Mouse (Mus musculus): ENCODE data around the gene Arid1a. TPM values are rescaled to one million over a fixed set of nuclear protein-coding genes. Genes with fewer than 3 reads are reported as not detected.

Arid1a gene
- polyA plus RNA-seq, 1 experiment, result 2.3 TPM

GRCm38 (mm10) chr4:133711307-133712076 is 45.1 kb downstream of the Arid1a start:
- H3K27me3 ChIP-seq (ENCODE audit: control insufficient read depth), result no peaks in the 10 kb centered on the region
- H3K9me3 ChIP-seq (ENCODE audit: control insufficient read depth, low read length), result no peaks in the 10 kb centered on the region
- TF ChIP-seq GATA1 (IDR thresholded peaks at IDR 0.05; ENCODE audit: low read length) (no peak), TAL1 (IDR thresholded peaks at IDR 0.05; ENCODE audit: low read length) (no peak)
- peaks cover 98% of the 10 kb centered on the region for H3K36me3 ChIP-seq (ENCODE audit: control insufficient read depth)
- H3K4me3 ChIP-seq (replicated peaks), result no peak overlapping the region
- peaks cover 19% of the 10 kb centered on the region for H3K4me1 ChIP-seq (ENCODE audit: control insufficient read depth)

GRCm38 (mm10) chr4:133709395-133709794 is 47.2 kb downstream of the Arid1a start:
- H3K36me3 ChIP-seq (ENCODE audit: control insufficient read depth), result peaks cover 96% of the 10 kb centered on the region
- H3K4me1 ChIP-seq (ENCODE audit: control insufficient read depth), result peaks cover 38% of the 10 kb centered on the region
- H3K4me3 ChIP-seq (replicated peaks), result no peak overlapping the region
- no peaks in the 10 kb centered on the region for H3K9me3 ChIP-seq (ENCODE audit: control insufficient read depth, low read length)
- no peaks in the 10 kb centered on the region for H3K27me3 ChIP-seq (ENCODE audit: control insufficient read depth)
- TF ChIP-seq TAL1 (IDR thresholded peaks at IDR 0.05; ENCODE audit: low read length) (no peak), GATA1 (IDR thresholded peaks at IDR 0.05; ENCODE audit: low read length) (no peak)

GRCm38 (mm10) chr4:133707464-133707863 is 49.1 kb downstream of the Arid1a start:
- Histone ChIP-seq H3K4me3 (replicated peaks) (no peak overlapping the region), H3K4me1 (ENCODE audit: control insufficient read depth) (peaks cover 38% of the 10 kb centered on the region), H3K27me3 (ENCODE audit: control insufficient read depth) (no peaks in the 10 kb centered on the region), H3K9me3 (ENCODE audit: control insufficient read depth, low read length) (no peaks in the 10 kb centered on the region), H3K36me3 (ENCODE audit: control insufficient read depth) (peaks cover 96% of the 10 kb centered on the region)
- TF ChIP-seq TAL1 (IDR thresholded peaks at IDR 0.05; ENCODE audit: low read length) (no peak), GATA1 (IDR thresholded peaks at IDR 0.05; ENCODE audit: low read length) (no peak)

GRCm38 (mm10) chr4:133706956-133707355 is 49.6 kb downstream of the Arid1a start:
- Histone ChIP-seq H3K27me3 (ENCODE audit: control insufficient read depth) (no peaks in the 10 kb centered on the region), H3K4me1 (ENCODE audit: control insufficient read depth) (peaks cover 38% of the 10 kb centered on the region), H3K36me3 (ENCODE audit: control insufficient read depth) (peaks cover 96% of the 10 kb centered on the region), H3K9me3 (ENCODE audit: control insufficient read depth, low read length) (no peaks in the 10 kb centered on the region), H3K4me3 (replicated peaks) (no peak overlapping the region)
- TF ChIP-seq GATA1 (IDR thresholded peaks at IDR 0.05; ENCODE audit: low read length) (no peak), TAL1 (IDR thresholded peaks at IDR 0.05; ENCODE audit: low read length) (no peak)

- no peak overlapping the region for H3K4me3 ChIP-seq (replicated peaks)
- TF ChIP-seq TAL1 (IDR thresholded peaks at IDR 0.05; ENCODE audit: low read length) (no peak), GATA1 (IDR thresholded peaks at IDR 0.05; ENCODE audit: low read length) (no peak)
- peaks cover 36% of the 10 kb centered on the region for H3K4me1 ChIP-seq (ENCODE audit: control insufficient read depth)
- no peaks in the 10 kb centered on the region for H3K9me3 ChIP-seq (ENCODE audit: control insufficient read depth, low read length)
- no peaks in the 10 kb centered on the region for H3K27me3 ChIP-seq (ENCODE audit: control insufficient read depth)
- peaks cover 96% of the 10 kb centered on the region for H3K36me3 ChIP-seq (ENCODE audit: control insufficient read depth)
Measured at GRCm38 (mm10) chr4:133705062-133705461, 51.5 kb downstream of the Arid1a start.

GRCm38 (mm10) chr4:133700905-133701368 is 55.6 kb downstream of the Arid1a start:
- Histone ChIP-seq H3K9me3 (ENCODE audit: control insufficient read depth, low read length) (no peaks in the 10 kb centered on the region), H3K4me3 (replicated peaks) (no peak overlapping the region), H3K4me1 (ENCODE audit: control insufficient read depth) (peaks cover 13% of the 10 kb centered on the region), H3K27me3 (ENCODE audit: control insufficient read depth) (no peaks in the 10 kb centered on the region), H3K36me3 (ENCODE audit: control insufficient read depth) (peaks cover 93% of the 10 kb centered on the region)
- TF ChIP-seq TAL1 (IDR thresholded peaks at IDR 0.05; ENCODE audit: low read length), result no peak
- no peak for TF ChIP-seq GATA1 (IDR thresholded peaks at IDR 0.05; ENCODE audit: low read length)

- Histone ChIP-seq H3K27me3 (ENCODE audit: control insufficient read depth) (no peaks in the 10 kb centered on the region), H3K4me1 (ENCODE audit: control insufficient read depth) (no peaks in the 10 kb centered on the region), H3K9me3 (ENCODE audit: control insufficient read depth, low read length) (no peaks in the 10 kb centered on the region), H3K36me3 (ENCODE audit: control insufficient read depth) (peaks cover 95% of the 10 kb centered on the region), H3K4me3 (replicated peaks) (no peak overlapping the region)
- TF ChIP-seq TAL1 (IDR thresholded peaks at IDR 0.05; ENCODE audit: low read length) (no peak), GATA1 (IDR thresholded peaks at IDR 0.05; ENCODE audit: low read length) (no peak)
Measured at GRCm38 (mm10) chr4:133695363-133695762, 61.2 kb downstream of the Arid1a start.

- Histone ChIP-seq H3K4me3 (replicated peaks) (no peak overlapping the region), H3K4me1 (ENCODE audit: control insufficient read depth) (peaks cover 3% of the 10 kb centered on the region; the same call in 1 of the 2 replicates), H3K27me3 (ENCODE audit: control insufficient read depth) (no peaks in the 10 kb centered on the region), H3K36me3 (ENCODE audit: control insufficient read depth) (peaks cover 100% of the 10 kb centered on the region), H3K9me3 (ENCODE audit: control insufficient read depth, low read length) (no peaks in the 10 kb centered on the region)
- TF ChIP-seq GATA1 (IDR thresholded peaks at IDR 0.05; ENCODE audit: low read length) (no peak), TAL1 (IDR thresholded peaks at IDR 0.05; ENCODE audit: low read length) (no peak)
Measured at GRCm38 (mm10) chr4:133690252-133690651, 66.3 kb downstream of the Arid1a start.

GRCm38 (mm10) chr4:133688417-133689067 is 68.0 kb downstream of the Arid1a start:
- Histone ChIP-seq H3K9me3 (ENCODE audit: control insufficient read depth, low read length) (no peaks in the 10 kb centered on the region), H3K4me1 (ENCODE audit: control insufficient read depth) (peaks cover 3% of the 10 kb centered on the region), H3K27me3 (ENCODE audit: control insufficient read depth) (no peaks in the 10 kb centered on the region), H3K4me3 (replicated peaks) (no peak overlapping the region), H3K36me3 (ENCODE audit: control insufficient read depth) (peaks cover 100% of the 10 kb centered on the region)
- TF ChIP-seq GATA1 (IDR thresholded peaks at IDR 0.05; ENCODE audit: low read length), result no peak
- TF ChIP-seq TAL1 (IDR thresholded peaks at IDR 0.05; ENCODE audit: low read length), result no peak
